Mouse (Mus musculus): ENCODE results near the gene Chrna1. TPM values are rescaled to one million over a fixed set of nuclear protein-coding genes. Genes with fewer than 3 reads are reported as not detected.
"Not testable (repeated sequence)": the region's sequence is repeated elsewhere in the genome, so short reads cannot be mapped to it uniquely, and the experiment has no call there.

Chrna1 gene
- polyA plus RNA-seq, 1 experiment from 2014 or later: 0.74 TPM

- no peaks in the 10 kb centered on the region for H3K36me3 ChIP-seq
- 23% methylated on average over 8 of the region's 8 CpGs for WGBS
- H3K4me2 ChIP-seq (replicated peaks): peak overlapping the region; percentile 34
- no peak overlapping the region for H3K9ac ChIP-seq
- H3K27ac ChIP-seq: no peak overlapping the region
- H3K4me1 ChIP-seq: peaks cover 4% of the 10 kb centered on the region; the same call in 1 of the 2 replicates
- H3K27me3 ChIP-seq: peaks cover 8% of the 10 kb centered on the region
- ATAC-seq (ENCODE audit: low FRiP score): peak; percentile 24; the same call in 1 of the 2 replicates
- H3K4me3 ChIP-seq: no peak overlapping the region
- no peaks in the 10 kb centered on the region for H3K9me3 ChIP-seq (replicated peaks)
Observed at GRCm38 (mm10) chr2:73566989-73567605, 13.0 kb downstream of the Chrna1 start.

GRCm38 (mm10) chr2:73566162-73566561 is 14.0 kb downstream of the Chrna1 start:
- Histone ChIP-seq H3K27ac (no peak overlapping the region), H3K9me3 (replicated peaks) (no peaks in the 10 kb centered on the region), H3K4me2 (replicated peaks) (no peak overlapping the region), H3K36me3 (no peaks in the 10 kb centered on the region), H3K4me1 (peaks cover 8% of the 10 kb centered on the region; the same call in 1 of the 2 replicates), H3K4me3 (no peak overlapping the region), H3K9ac (no peak overlapping the region), H3K27me3 (peaks cover 8% of the 10 kb centered on the region; the same call in 1 of the 2 replicates)
- ATAC-seq (ENCODE audit: low FRiP score): no peak
- WGBS: 17% methylated on average over 7 of the region's 7 CpGs

- no peak for ATAC-seq (ENCODE audit: low FRiP score)
- 61% methylated on average over 7 of the region's 7 CpGs for WGBS
- no peak overlapping the region for H3K9ac ChIP-seq
- peaks cover 8% of the 10 kb centered on the region; the same call in 1 of the 2 replicates for H3K27me3 ChIP-seq
- no peak overlapping the region for H3K4me3 ChIP-seq
- no peaks in the 10 kb centered on the region for H3K9me3 ChIP-seq (replicated peaks)
- H3K4me1 ChIP-seq: peaks cover 9% of the 10 kb centered on the region; the same call in 1 of the 2 replicates
- no peak overlapping the region for H3K4me2 ChIP-seq (replicated peaks)
- H3K27ac ChIP-seq: no peak overlapping the region
- no peaks in the 10 kb centered on the region for H3K36me3 ChIP-seq
Observed at GRCm38 (mm10) chr2:73563690-73564089, 16.4 kb downstream of the Chrna1 start.

- ATAC-seq (ENCODE audit: low FRiP score): no peak
- WGBS: 90% methylated on average over 9 of the region's 9 CpGs
- H3K27me3 ChIP-seq: no peaks in the 10 kb centered on the region
- H3K27ac ChIP-seq: no peak overlapping the region
- peaks cover 9% of the 10 kb centered on the region; the same call in 1 of the 2 replicates for H3K4me1 ChIP-seq
- H3K4me3 ChIP-seq: no peak overlapping the region
- H3K9ac ChIP-seq: no peak overlapping the region
- H3K36me3 ChIP-seq: no peaks in the 10 kb centered on the region
- H3K9me3 ChIP-seq (replicated peaks): no peaks in the 10 kb centered on the region
- H3K4me2 ChIP-seq (replicated peaks): no peak overlapping the region
Observed at GRCm38 (mm10) chr2:73562656-73563055, 17.5 kb downstream of the Chrna1 start.

GRCm38 (mm10) chr2:73561665-73562063 is 18.5 kb downstream of the Chrna1 start:
- Histone ChIP-seq H3K9ac (no peak overlapping the region), H3K4me3 (peak overlapping the region; percentile 41), H3K4me1 (peaks cover 9% of the 10 kb centered on the region; the same call in 1 of the 2 replicates), H3K9me3 (replicated peaks) (no peaks in the 10 kb centered on the region), H3K4me2 (replicated peaks) (peak overlapping the region; percentile 79), H3K27me3 (no peaks in the 10 kb centered on the region), H3K36me3 (no peaks in the 10 kb centered on the region), H3K27ac (no peak overlapping the region)
- 9% methylated on average over 8 of the region's 8 CpGs for WGBS
- peak; percentile 76 for ATAC-seq (ENCODE audit: low FRiP score)

GRCm38 (mm10) chr2:73560899-73561664 is 19.1 kb downstream of the Chrna1 start:
- 1% methylated on average over 23 of the region's 23 CpGs for WGBS
- Histone ChIP-seq H3K9ac (peak overlapping the region; percentile 53; the same call in 1 of the 2 replicates), H3K4me3 (peak overlapping the region; percentile 41), H3K27ac (no peak overlapping the region), H3K36me3 (no peaks in the 10 kb centered on the region), H3K27me3 (no peaks in the 10 kb centered on the region), H3K4me2 (replicated peaks) (peak overlapping the region; percentile 79), H3K4me1 (peaks cover 9% of the 10 kb centered on the region; the same call in 1 of the 2 replicates), H3K9me3 (replicated peaks) (no peaks in the 10 kb centered on the region)
- peak; percentile 60 for ATAC-seq (ENCODE audit: low FRiP score)

GRCm38 (mm10) chr2:73560445-73560844 is 19.7 kb downstream of the Chrna1 start:
- Histone ChIP-seq H3K4me3 (peak overlapping the region; percentile 41), H3K4me2 (replicated peaks) (peak overlapping the region; percentile 79), H3K9me3 (replicated peaks) (no peaks in the 10 kb centered on the region), H3K36me3 (no peaks in the 10 kb centered on the region), H3K27me3 (no peaks in the 10 kb centered on the region), H3K27ac (no peak overlapping the region), H3K4me1 (peaks cover 9% of the 10 kb centered on the region; the same call in 1 of the 2 replicates), H3K9ac (no peak overlapping the region)
- ATAC-seq (ENCODE audit: low FRiP score): no peak
- WGBS: 44% methylated on average over 7 of the region's 7 CpGs

GRCm38 (mm10) chr2:73557956-73558355 is 22.2 kb downstream of the Chrna1 start:
- Histone ChIP-seq H3K4me1 (peaks cover 9% of the 10 kb centered on the region; the same call in 1 of the 2 replicates), H3K4me2 (replicated peaks) (no peak overlapping the region), H3K36me3 (no peaks in the 10 kb centered on the region), H3K27me3 (no peaks in the 10 kb centered on the region), H3K27ac (no peak overlapping the region), H3K9ac (no peak overlapping the region), H3K4me3 (no peak overlapping the region), H3K9me3 (replicated peaks) (no peaks in the 10 kb centered on the region)
- WGBS: 83% methylated on average over 8 of the region's 8 CpGs
- no peak for ATAC-seq (ENCODE audit: low FRiP score)

- not testable (repeated sequence) for H3K9ac ChIP-seq; H3K4me2 ChIP-seq (replicated peaks); H3K4me3 ChIP-seq; H3K9me3 ChIP-seq (replicated peaks); H3K27ac ChIP-seq; H3K36me3 ChIP-seq; ATAC-seq (ENCODE audit: low FRiP score); H3K4me1 ChIP-seq; H3K27me3 ChIP-seq
- WGBS: 95% methylated on average over 3 of the region's 3 CpGs
Observed at GRCm38 (mm10) chr2:73557061-73557460, 23.1 kb downstream of the Chrna1 start.

GRCm38 (mm10) chr2:73554389-73554788 is 25.7 kb downstream of the Chrna1 start:
- Histone ChIP-seq H3K27ac (no peak overlapping the region), H3K36me3 (no peaks in the 10 kb centered on the region), H3K9me3 (replicated peaks) (no peaks in the 10 kb centered on the region), H3K4me1 (no peaks in the 10 kb centered on the region), H3K4me3 (no peak overlapping the region), H3K9ac (no peak overlapping the region), H3K4me2 (replicated peaks) (no peak overlapping the region), H3K27me3 (no peaks in the 10 kb centered on the region)
- 79% methylated on average over 3 of the region's 3 CpGs for WGBS
- no peak for ATAC-seq (ENCODE audit: low FRiP score)

GRCm38 (mm10) chr2:73552926-73553325 is 27.2 kb downstream of the Chrna1 start:
- no peak overlapping the region for H3K4me2 ChIP-seq (replicated peaks)
- no peak overlapping the region for H3K9ac ChIP-seq
- no peaks in the 10 kb centered on the region for H3K9me3 ChIP-seq (replicated peaks)
- ATAC-seq (ENCODE audit: low FRiP score): no peak
- no peak overlapping the region for H3K27ac ChIP-seq
- no peak overlapping the region for H3K4me3 ChIP-seq
- H3K36me3 ChIP-seq: no peaks in the 10 kb centered on the region
- WGBS: 76% methylated on average over 3 of the region's 3 CpGs
- 0 out of 2 replicates have a peak, but pooled peaks cover 4% of the 10 kb centered on the region for H3K27me3 ChIP-seq
- no peaks in the 10 kb centered on the region for H3K4me1 ChIP-seq

- 21% methylated on average over 6 of the region's 6 CpGs for WGBS
- Histone ChIP-seq H3K4me1 (0 out of 2 replicates have a peak, but pooled peaks cover under 1% of the 10 kb centered on the region), H3K27ac (no peak overlapping the region), H3K9me3 (replicated peaks) (no peaks in the 10 kb centered on the region), H3K4me2 (replicated peaks) (no peak overlapping the region), H3K4me3 (no peak overlapping the region), H3K27me3 (0 out of 2 replicates have a peak, but pooled peaks cover 4% of the 10 kb centered on the region), H3K9ac (no peak overlapping the region), H3K36me3 (no peaks in the 10 kb centered on the region)
- ATAC-seq (ENCODE audit: low FRiP score): no peak
Observed at GRCm38 (mm10) chr2:73550725-73551124, 29.4 kb downstream of the Chrna1 start.
